Mouse (Mus musculus) megakaryocyte, embryonic 14.5 days (primary cell): ENCODE results near the gene Prune2.

ENCODE experiments used
- FLI1 ChIP-seq: IDR thresholded peaks from 2 replicates; pipeline ENCODE4 v1.6.1; 2012; ENCODE audit warnings: low read length, inconsistent platforms, mixed read lengths
- GATA1 ChIP-seq: IDR thresholded peaks from 3 replicates; pipeline ENCODE4 v1.6.1; 2012; ENCODE audit warnings: mixed read lengths, low read length, inconsistent platforms, borderline replicate concordance

DNA sequence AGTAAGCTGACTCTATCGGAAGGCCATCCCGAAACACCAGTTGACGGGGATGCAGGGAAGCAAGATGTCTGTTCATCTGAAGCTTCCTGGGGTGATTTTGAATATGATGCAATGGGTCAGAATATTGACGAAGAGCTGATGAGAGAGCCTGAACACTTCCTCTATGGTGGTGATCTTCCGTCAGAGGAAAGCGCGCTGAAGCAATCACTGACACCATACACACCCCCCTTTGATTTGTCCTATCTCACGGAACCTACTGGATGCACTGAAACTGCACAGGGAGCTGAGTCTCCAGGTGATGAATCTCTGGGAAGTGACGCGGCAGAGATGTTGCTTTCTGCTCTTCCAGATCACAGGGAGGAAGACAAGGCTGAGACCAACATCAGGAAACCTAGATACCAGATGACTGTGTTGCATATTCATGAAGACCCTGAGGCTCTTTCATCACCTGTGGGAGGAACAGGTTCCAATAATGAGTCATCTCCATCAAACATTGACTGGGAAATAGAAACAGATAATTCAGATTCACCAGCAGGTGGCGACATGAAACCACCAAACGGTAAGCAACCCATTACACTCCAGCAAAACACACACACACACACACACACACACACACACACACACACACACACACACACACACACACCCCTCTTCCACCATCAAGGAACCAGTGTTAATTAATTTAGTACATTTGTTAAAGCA, 168.3 kb downstream of the Prune2 start:
- no peak for TF ChIP-seq GATA1
- TF ChIP-seq FLI1: no peak
